8 mouse cellular contexts compared by ENCODE assay signal in genomic region chr17:66111402-66111959, GRCm38 (mm10). TPM values are rescaled to one million over a fixed set of nuclear protein-coding genes. Genes with fewer than 3 reads are reported as not detected.
DNase-seq lines count a peak whose midpoint lies in the region; ATAC-seq lines count a peak whose summit lies in the region.

Gene Washc1, plus strand, starts transcription at chr17:66111545.

- H3K27ac ChIP-seq in hindbrain, embryonic 13.5 days, result peak within 1 kb of the TSS; percentile 78

- peak within 1 kb of the TSS; percentile 68 for H3K4me2 ChIP-seq in hindbrain, embryonic 13.5 days

- H3K4me1 ChIP-seq in hindbrain, embryonic 13.5 days (replicated peaks), result peaks cover 21% of the 10 kb centered on the region

- peak within 1 kb of the TSS; percentile 83 for H3K4me3 ChIP-seq in hindbrain, embryonic 13.5 days

- under 1% methylated on average over 41 of the region's 41 CpGs for WGBS in hindbrain, embryonic 13.5 days

- H3K9me3 ChIP-seq in hindbrain, embryonic 13.5 days, result no peaks in the 10 kb centered on the region

- H3K9ac ChIP-seq in hindbrain, embryonic 13.5 days, result peak within 1 kb of the TSS; percentile 86

- peak; percentile 93 for DNase-seq in NIH3T3 (ENCODE audit: low read depth)
- DNase-seq in cerebellum, postnatal 10 days, result peak; percentile 94 to 97
- peak; percentile 76 to 82 for DNase-seq in frontal cortex, postnatal 14 days (ENCODE audit: low spot score in 2 of 2)
- DNase-seq in layer of hippocampus, postnatal 36 days, result peak; percentile 82 to 84
- DNase-seq in lung, postnatal 36 days, result peak; percentile 94
- peak; percentile 96 for DNase-seq in retina, postnatal 1 day
- peak; percentile 77 to 82 for DNase-seq in urinary bladder, adult 18-20 months (ENCODE audit: low spot score in 2 of 2)

- H3K36me3 ChIP-seq in hindbrain, embryonic 13.5 days, result peaks cover 29% of the 10 kb centered on the region

- no peaks in the 10 kb centered on the region for H3K27me3 ChIP-seq in hindbrain, embryonic 13.5 days

- ATAC-seq in hindbrain, embryonic 13.5 days (ENCODE audit: low FRiP score), result peak; percentile 97

RNA-seq across cellular contexts. Expression of gene Washc1, which starts in this region (rescaled TPM):
- 45.4 and 48.0 TPM in 2 replicates for polyA plus RNA-seq in hindbrain, embryonic 13.5 days (2015; fragmentation: Nextera tagmentation; extraction: Ambion mirVana)
- 10 to 100 TPM; 38.2 to 39.1 TPM for total RNA-seq in layer of hippocampus, postnatal 36 days (2021)

Comparison
In these comparisons a context has a peak if more than half of its experiments do, and no peak if none do; other contexts are left out.
1. Peak in every context shown above with its lines: DNase-seq, ATAC-seq, H3K4me3 ChIP-seq and H3K27ac ChIP-seq.